Mouse (Mus musculus) bone marrow macrophage, adult 2 months (primary cell): ENCODE measurements around the gene Sstr3.

Experiments
- CTCF ChIP-seq: IDR thresholded peaks from 2 replicates; pipeline ENCODE4 v1.5.1; 2012; ENCODE audit warnings: low read depth, mild to moderate bottlenecking, low read length, moderate library complexity
- POLR2A ChIP-seq: IDR thresholded peaks from 2 replicates; pipeline ENCODE4 v1.6.1; 2012; ENCODE audit warnings: mild to moderate bottlenecking, low read depth, low read length, borderline replicate concordance

GRCm38 (mm10) chr15:78567608-78568120, 23.2 kb upstream of the Sstr3 start:
- no peak for TF ChIP-seq CTCF
- TF ChIP-seq POLR2A: no peak
